Mouse (Mus musculus) myocyte (in vitro differentiated cells): ENCODE measurements around the gene Psmd11.

Experiments used
- CEBPB ChIP-seq: IDR thresholded peaks from 2 replicates; pipeline ENCODE4 v1.6.1; 2011; ENCODE audit warnings: mild to moderate bottlenecking, moderate library complexity; ENCODE audit not compliant: poor library complexity, insufficient read depth, severe bottlenecking
- POLR2A ChIP-seq: IDR thresholded peaks from one replicate; pipeline ENCODE4 v1.6.1; 2011; ENCODE audit warnings: low read depth, mild to moderate bottlenecking, control low read depth, moderate library complexity; ENCODE audit not compliant: insufficient read length
- POLR2AphosphoS2 ChIP-seq: IDR thresholded peaks from one replicate; pipeline ENCODE4 v1.6.1; 2011; ENCODE audit warnings: low read depth, control low read depth; ENCODE audit not compliant: insufficient read length

DNA sequence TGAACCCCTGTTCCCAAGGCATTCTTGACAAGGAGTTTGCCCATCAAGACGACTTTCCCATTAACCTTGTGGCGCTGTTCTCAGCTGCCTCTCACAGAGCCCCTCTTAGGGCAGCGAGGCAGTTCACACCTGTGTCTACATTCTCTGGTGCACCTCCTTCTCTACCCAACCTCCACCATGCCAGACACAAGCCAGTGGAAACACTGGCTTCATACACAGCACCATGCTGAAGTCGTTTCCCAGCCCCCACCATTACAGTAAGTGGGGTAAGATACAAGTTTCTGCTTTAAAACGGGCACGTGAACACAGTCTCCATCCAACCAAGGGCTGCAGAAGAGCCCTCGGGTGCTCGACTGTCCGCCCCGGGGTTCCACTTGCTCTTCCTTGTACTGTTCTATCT is 81.7 kb downstream of the Psmd11 start:
- TF ChIP-seq POLR2AphosphoS2 (no peak), POLR2A (no peak), CEBPB (no peak)
